Comparison of ENCODE assay signal across 12 mouse cellular contexts in the genomic region with DNA sequence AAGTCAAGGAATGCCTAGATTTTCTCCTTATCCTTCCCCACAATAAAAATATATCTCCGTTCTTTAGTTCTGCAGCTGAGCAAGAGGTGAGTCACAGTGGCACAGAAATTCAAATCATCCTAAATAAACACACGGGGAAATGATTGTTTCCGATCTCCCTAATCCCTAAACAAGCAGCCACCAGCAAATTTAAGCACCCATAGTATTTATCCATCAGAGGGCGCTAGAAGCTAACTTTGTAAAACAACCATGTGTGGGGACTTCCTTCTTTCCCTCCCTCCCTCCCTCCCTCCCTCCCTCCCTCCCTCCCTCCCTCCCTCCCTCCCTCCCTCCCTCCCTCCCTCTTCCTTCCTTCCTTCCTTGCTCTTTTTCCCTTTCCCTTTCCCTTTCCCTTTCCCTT. TPM values are rescaled to one million over a fixed set of nuclear protein-coding genes. Genes with fewer than 3 reads are reported as not detected.
DNase-seq lines count a peak whose midpoint lies in the region; ATAC-seq and TF ChIP-seq lines count a peak whose summit lies in the region.
"Had no signal": no experiment of that assay in that cellular context is flagged by ENCODE, and none has a peak within 500 bp of the region (broad histone marks: within the 10 kb centered on the region; RNA-seq: fewer than 3 reads in every experiment).

No protein-coding gene starts in this region.

- H3K9ac ChIP-seq in midbrain, embryonic 11.5 days (ENCODE audit: low read length) = no peak overlapping the region
- no peak overlapping the region for H3K9ac ChIP-seq in midbrain, embryonic 15.5 days
- no peak overlapping the region for H3K9ac ChIP-seq in heart, embryonic 12.5 days
- H3K9ac ChIP-seq: embryonic facial prominence, embryonic 13.5 days; limb, embryonic 12.5 days; midbrain, embryonic 12.5 days had no signal

- TF ChIP-seq CTCF in gastrocnemius, adult 2 months (IDR thresholded peaks at IDR 0.05) = peak; percentile 63

- H3K9me3 ChIP-seq in midbrain, embryonic 11.5 days (ENCODE audit: control insufficient read depth, low read length) = no peaks in the 10 kb centered on the region
- no peaks in the 10 kb centered on the region for H3K9me3 ChIP-seq in midbrain, embryonic 15.5 days
- H3K9me3 ChIP-seq in heart, embryonic 12.5 days (replicated peaks) = no peaks in the 10 kb centered on the region
- H3K9me3 ChIP-seq: embryonic facial prominence, embryonic 13.5 days; limb, embryonic 12.5 days; midbrain, embryonic 12.5 days had no signal

- H3K4me3 ChIP-seq in gastrocnemius, adult 2 months = no peak overlapping the region
- H3K4me3 ChIP-seq in midbrain, embryonic 11.5 days (ENCODE audit: low read depth, low read length) = no peak overlapping the region
- H3K4me3 ChIP-seq in midbrain, embryonic 15.5 days = no peak overlapping the region
- H3K4me3 ChIP-seq in heart, embryonic 12.5 days = no peak overlapping the region
- H3K4me3 ChIP-seq: embryonic facial prominence, embryonic 13.5 days; limb, embryonic 12.5 days; midbrain, embryonic 12.5 days had no signal

- no peaks in the 10 kb centered on the region for H3K27me3 ChIP-seq in midbrain, embryonic 11.5 days (ENCODE audit: control insufficient read depth, insufficient read depth, low read length)
- H3K27me3 ChIP-seq in midbrain, embryonic 15.5 days (replicated peaks) = no peaks in the 10 kb centered on the region
- H3K27me3 ChIP-seq in splenic B cell, adult 2 months (ENCODE audit: control insufficient read depth, insufficient read depth, low read length, poor library complexity, severe bottlenecking) = peaks cover 4% of the 10 kb centered on the region; the same call in 1 of the 2 replicates
- no peaks in the 10 kb centered on the region for H3K27me3 ChIP-seq in heart, embryonic 12.5 days (replicated peaks)
- H3K27me3 ChIP-seq: embryonic facial prominence, embryonic 13.5 days; limb, embryonic 12.5 days; midbrain, embryonic 12.5 days had no signal

- 30% methylated on average over 4 of the region's 4 CpGs for WGBS in midbrain, embryonic 11.5 days
- 28% methylated on average over 4 of the region's 4 CpGs for WGBS in midbrain, embryonic 15.5 days
- 36% methylated on average over 4 of the region's 4 CpGs for WGBS in heart, embryonic 12.5 days

- no peaks in the 10 kb centered on the region for H3K4me1 ChIP-seq in midbrain, embryonic 11.5 days (ENCODE audit: control insufficient read depth, insufficient read depth, low read length)
- no peaks in the 10 kb centered on the region for H3K4me1 ChIP-seq in midbrain, embryonic 15.5 days
- no peaks in the 10 kb centered on the region for H3K4me1 ChIP-seq in heart, embryonic 12.5 days (replicated peaks)
- H3K4me1 ChIP-seq: embryonic facial prominence, embryonic 13.5 days; limb, embryonic 12.5 days; midbrain, embryonic 12.5 days had no signal

- ATAC-seq in midbrain, embryonic 11.5 days (ENCODE audit: low FRiP score) = no peak
- no peak for ATAC-seq in midbrain, embryonic 15.5 days (replicated peaks)
- no peak for ATAC-seq in heart, embryonic 12.5 days (ENCODE audit: insufficient number of reproducible peaks, low FRiP score)

- H3K27ac ChIP-seq in gastrocnemius, adult 2 months = no peak overlapping the region
- H3K27ac ChIP-seq in midbrain, embryonic 11.5 days (ENCODE audit: low read depth, low read length) = no peak overlapping the region
- no peak overlapping the region for H3K27ac ChIP-seq in midbrain, embryonic 15.5 days
- no peak overlapping the region for H3K27ac ChIP-seq in heart, embryonic 12.5 days (ENCODE audit: poor library complexity, severe bottlenecking)
- H3K27ac ChIP-seq: embryonic facial prominence, embryonic 13.5 days; limb, embryonic 12.5 days; midbrain, embryonic 12.5 days had no signal

- H3K4me2 ChIP-seq in midbrain, embryonic 11.5 days = no peak overlapping the region
- H3K4me2 ChIP-seq in midbrain, embryonic 15.5 days = no peak overlapping the region
- no peak overlapping the region for H3K4me2 ChIP-seq in heart, embryonic 12.5 days
- H3K4me2 ChIP-seq: embryonic facial prominence, embryonic 13.5 days; limb, embryonic 12.5 days; midbrain, embryonic 12.5 days had no signal

- H3K36me3 ChIP-seq in midbrain, embryonic 11.5 days (ENCODE audit: control insufficient read depth, insufficient read depth, low read length) = no peaks in the 10 kb centered on the region
- H3K36me3 ChIP-seq in midbrain, embryonic 15.5 days (replicated peaks) = no peaks in the 10 kb centered on the region
- H3K36me3 ChIP-seq in splenic B cell, adult 2 months (ENCODE audit: control insufficient read depth, insufficient read depth, low read length, poor library complexity, severe bottlenecking) = no peaks in the 10 kb centered on the region
- H3K36me3 ChIP-seq in heart, embryonic 12.5 days = no peaks in the 10 kb centered on the region
- H3K36me3 ChIP-seq: embryonic facial prominence, embryonic 13.5 days; limb, embryonic 12.5 days; midbrain, embryonic 12.5 days had no signal

- no peak for DNase-seq in gastrocnemius, adult 2 months
- DNase-seq in gastrocnemius, postnatal 36 days = no peak
- peak; percentile 86 for DNase-seq in midbrain, embryonic 11.5 days (ENCODE audit: low spot score, missing footprints)
- peak; percentile 76 for DNase-seq in ZHBTc4 (ENCODE audit: low read depth, low spot score)
- DNase-seq in splenic B cell, adult 2 months (ENCODE audit: low read depth, low spot score) = peak; percentile 38
- no peak for DNase-seq in left cerebral cortex, adult 8-10 months (ENCODE audit: low spot score in 2 of 2)
- DNase-seq: heart, postnatal 36 days had no signal

- intact Hi-C loops in gastrocnemius, adult 2 months (cut with DNase I) = loop anchor here (2.0 to 5.0 kb wide), 2 partner anchors 122 to 139 kb away; no protein-coding TSS in a partner anchor
- intact Hi-C loops in gastrocnemius, postnatal 36 days (cut with DNase I) = loop anchor here (2.0 kb wide), 1 partner anchor 135 kb away; no protein-coding TSS in a partner anchor

RNA-seq across cellular contexts. Expression of gene Prdm9, which starts 21.5 kb away (rescaled TPM):
- 1 to 10 TPM; 2.9 TPM for total RNA-seq in gastrocnemius, adult 2 months (2021)
- total RNA-seq in gastrocnemius, postnatal 36 days (2021) = 1 to 10 TPM; 3.4 to 4.3 TPM
- 0.66 and 2.0 TPM in 2 replicates for polyA plus RNA-seq in midbrain, embryonic 11.5 days (2014; fragmentation: Nextera tagmentation; extraction: Ambion mirVana)
- polyA plus RNA-seq in midbrain, embryonic 15.5 days (2015; fragmentation: Nextera tagmentation; extraction: Ambion mirVana) = 1.9 and 2.7 TPM in 2 replicates
- 1.6 TPM in 2 replicates for polyA plus RNA-seq in heart, embryonic 12.5 days (2016; fragmentation: Nextera tagmentation; extraction: Ambion mirVana)
- total RNA-seq in left cerebral cortex, adult 8-10 months (2022) = 1 to 10 TPM; 1.8 to 3.6 (median 2.9) TPM

RNA-seq across cellular contexts. Expression of gene Pdcd2, which starts 58.6 kb away (rescaled TPM):
- 10 to 100 TPM; 19.5 to 20.5 TPM for total RNA-seq in gastrocnemius, adult 2 months (2021)
- 10 to 100 TPM; 13.9 to 20.1 TPM for total RNA-seq in gastrocnemius, postnatal 36 days (2021)
- 65.8 and 71.9 TPM in 2 replicates for polyA plus RNA-seq in midbrain, embryonic 11.5 days (2014; fragmentation: Nextera tagmentation; extraction: Ambion mirVana)
- 58.3 and 59.7 TPM in 2 replicates for polyA plus RNA-seq in midbrain, embryonic 15.5 days (2015; fragmentation: Nextera tagmentation; extraction: Ambion mirVana)
- 31.1 and 32.6 TPM in 2 replicates for polyA plus RNA-seq in heart, embryonic 12.5 days (2016; fragmentation: Nextera tagmentation; extraction: Ambion mirVana)
- 10 to 100 TPM; 14.9 to 28.9 (median 23.8) TPM for total RNA-seq in left cerebral cortex, adult 8-10 months (2022)

Comparison
In these comparisons a context has a peak if more than half of its experiments do, and no peak if none do; other contexts are left out.
1. DNase-seq: peak in midbrain, embryonic 11.5 days (single experiment), ZHBTc4 (single experiment) and splenic B cell, adult 2 months (single experiment); none in gastrocnemius, adult 2 months (single experiment), gastrocnemius, postnatal 36 days (0 of 2) and left cerebral cortex, adult 8-10 months (0 of 2).